Mouse (Mus musculus): ENCODE results near the gene Olfr527. TPM values are rescaled to one million over a fixed set of nuclear protein-coding genes. Genes with fewer than 3 reads are reported as not detected.

Gene Olfr527
- polyA plus RNA-seq (2015; fragmentation: Nextera tagmentation; extraction: Ambion mirVana), result not detected in 2 replicates

- Histone ChIP-seq H3K9ac (no peak within 1 kb of the TSS), H3K4me3 (replicated peaks) (no peak within 1 kb of the TSS), H3K4me2 (no peak within 1 kb of the TSS), H3K27me3 (no peaks in the 10 kb centered on the region), H3K27ac (no peak within 1 kb of the TSS), H3K9me3 (replicated peaks) (no peaks in the 10 kb centered on the region), H3K36me3 (no peaks in the 10 kb centered on the region), H3K4me1 (replicated peaks) (no peaks in the 10 kb centered on the region)
- WGBS (ENCODE audit: insufficient replicate concordance), result 75% methylated on average over 2 of the region's 2 CpGs
- ATAC-seq (ENCODE audit: low read depth) (no peak), DNase-seq (no peak)
Measured at GRCm38 (mm10) chr7:140333717-140334116, at the start of gene Olfr527. Gene Olfr527 (plus strand): TSS chr7:140334017.

GRCm38 (mm10) chr7:140295746-140296145, 38.1 kb upstream of the Olfr527 start:
- no peaks in the 10 kb centered on the region for H3K36me3 ChIP-seq
- no peak overlapping the region for H3K4me2 ChIP-seq
- H3K27ac ChIP-seq, result no peak overlapping the region
- H3K9ac ChIP-seq, result no peak overlapping the region
- DNase-seq (no peak), ATAC-seq (ENCODE audit: low read depth) (no peak)
- WGBS (ENCODE audit: insufficient replicate concordance), result 68% methylated on average over 9 of the region's 9 CpGs
- no peak overlapping the region for H3K4me3 ChIP-seq (replicated peaks)
- no peaks in the 10 kb centered on the region; the same call in 1 of the 2 replicates for H3K9me3 ChIP-seq (replicated peaks)
- no peaks in the 10 kb centered on the region for H3K4me1 ChIP-seq (replicated peaks)
- no peaks in the 10 kb centered on the region for H3K27me3 ChIP-seq

DNA sequence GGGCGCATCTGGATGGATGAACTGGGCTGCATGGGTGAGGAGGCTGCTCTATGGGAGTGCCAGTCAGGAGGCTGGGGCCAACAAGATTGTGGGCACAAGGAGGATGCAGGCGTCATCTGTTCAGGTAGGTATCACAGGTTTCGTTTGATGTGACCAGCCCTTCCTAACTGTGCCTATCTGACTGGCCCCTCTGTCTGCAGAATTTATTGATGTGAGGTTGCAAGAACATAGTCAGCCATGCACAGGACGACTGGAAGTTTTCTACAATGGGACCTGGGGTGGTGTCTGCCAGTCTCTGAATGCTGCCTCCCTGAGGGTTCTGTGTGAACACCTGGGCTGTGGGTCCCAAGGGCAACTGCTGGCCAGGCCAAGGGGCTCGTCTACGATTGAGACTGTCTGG, 36.9 kb upstream of the Olfr527 start:
- no peak overlapping the region for H3K9ac ChIP-seq
- no peak overlapping the region for H3K27ac ChIP-seq
- H3K4me1 ChIP-seq (replicated peaks), result no peaks in the 10 kb centered on the region
- H3K27me3 ChIP-seq, result no peaks in the 10 kb centered on the region
- H3K9me3 ChIP-seq (replicated peaks), result no peaks in the 10 kb centered on the region; the same call in 1 of the 2 replicates
- no peak overlapping the region for H3K4me2 ChIP-seq
- no peak overlapping the region for H3K4me3 ChIP-seq (replicated peaks)
- 64% methylated on average over 6 of the region's 6 CpGs for WGBS (ENCODE audit: insufficient replicate concordance)
- no peak for DNase-seq
- ATAC-seq (ENCODE audit: low read depth), result no peak
- H3K36me3 ChIP-seq, result no peaks in the 10 kb centered on the region

- H3K4me2 ChIP-seq, result no peak overlapping the region
Measured at GRCm38 (mm10) chr7:140299416-140299815, 34.4 kb upstream of the Olfr527 start.

DNA sequence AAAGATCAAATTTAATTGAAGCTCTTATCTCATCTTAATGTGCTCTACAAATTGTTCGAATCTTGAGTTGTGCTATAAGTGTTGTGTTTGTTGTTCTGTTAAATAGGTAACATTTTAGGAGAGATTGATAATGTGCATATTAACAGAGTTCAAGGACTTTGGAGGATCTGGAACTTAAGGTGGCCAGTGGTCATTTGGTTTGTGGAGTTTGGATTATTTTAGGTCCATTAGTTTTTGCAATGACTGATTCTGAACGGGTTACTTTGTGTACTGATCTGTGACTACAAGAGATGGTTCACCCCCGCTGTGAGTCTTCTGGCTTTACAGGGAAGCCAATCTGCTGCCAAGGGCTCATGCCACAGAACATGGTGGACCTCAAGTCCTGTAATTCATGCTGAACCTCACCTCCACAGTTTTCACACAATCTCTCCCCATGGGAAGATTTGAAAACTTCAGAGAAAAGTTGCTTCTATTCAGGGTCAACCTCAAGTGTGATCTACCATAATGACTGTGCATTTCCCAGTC, 13.9 kb upstream of the Olfr527 start:
- Histone ChIP-seq H3K4me1 (replicated peaks) (no peaks in the 10 kb centered on the region), H3K4me2 (no peak overlapping the region), H3K27ac (no peak overlapping the region), H3K9ac (no peak overlapping the region), H3K9me3 (replicated peaks) (no peaks in the 10 kb centered on the region), H3K4me3 (replicated peaks) (no peak overlapping the region), H3K27me3 (no peaks in the 10 kb centered on the region), H3K36me3 (no peaks in the 10 kb centered on the region)
- ATAC-seq (ENCODE audit: low read depth), result no peak
- WGBS (ENCODE audit: insufficient replicate concordance), result 53% methylated on average over 3 of the region's 3 CpGs
- DNase-seq, result no peak

More at GRCm38 (mm10) chr7:140299416-140299815, 34.4 kb upstream of the Olfr527 start:
- Histone ChIP-seq H3K9me3 (replicated peaks) (no peaks in the 10 kb centered on the region; the same call in 1 of the 2 replicates), H3K4me1 (replicated peaks) (no peaks in the 10 kb centered on the region), H3K9ac (no peak overlapping the region), H3K27ac (no peak overlapping the region), H3K4me3 (replicated peaks) (no peak overlapping the region), H3K36me3 (no peaks in the 10 kb centered on the region), H3K27me3 (no peaks in the 10 kb centered on the region)
- DNase-seq (no peak), ATAC-seq (ENCODE audit: low read depth) (no peak)
- WGBS (ENCODE audit: insufficient replicate concordance), result 60% methylated on average over 3 of the region's 3 CpGs

GRCm38 (mm10) chr7:140320558-140320957, 13.3 kb upstream of the Olfr527 start, which contains the start of gene Olfr525:
Gene Olfr525 (plus strand): TSS chr7:140320858.
- Histone ChIP-seq H3K4me3 (replicated peaks) (no peak within 1 kb of the TSS), H3K9ac (no peak within 1 kb of the TSS), H3K27ac (no peak within 1 kb of the TSS), H3K4me1 (replicated peaks) (no peaks in the 10 kb centered on the region), H3K36me3 (no peaks in the 10 kb centered on the region), H3K9me3 (replicated peaks) (no peaks in the 10 kb centered on the region), H3K4me2 (no peak within 1 kb of the TSS), H3K27me3 (no peaks in the 10 kb centered on the region)
- 25% methylated on average over 1 of the region's 1 CpGs for WGBS (ENCODE audit: insufficient replicate concordance)
- no peak for ATAC-seq (ENCODE audit: low read depth)
- no peak for DNase-seq

DNA sequence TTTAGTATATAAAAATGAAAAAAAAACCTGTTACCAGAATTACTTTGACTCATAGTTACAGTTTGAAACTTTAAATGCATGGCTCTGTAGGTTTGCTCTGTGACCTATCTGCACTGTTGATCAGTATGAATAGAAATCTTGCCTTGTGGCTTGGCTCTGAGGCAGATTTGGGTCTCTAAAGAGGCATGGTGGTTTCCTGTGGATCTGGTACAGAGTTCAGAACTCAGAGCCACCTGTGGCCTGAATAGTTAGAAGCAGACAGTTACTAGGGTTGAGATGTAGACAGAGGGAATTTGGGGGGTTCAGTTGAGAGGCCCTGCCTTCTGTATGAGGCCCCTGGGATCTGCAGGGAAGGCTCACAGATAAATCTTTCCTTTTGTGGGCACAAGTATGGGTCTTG, 12.7 kb upstream of the Olfr527 start:
- Histone ChIP-seq H3K4me1 (replicated peaks) (no peaks in the 10 kb centered on the region), H3K4me2 (no peak overlapping the region), H3K9me3 (replicated peaks) (no peaks in the 10 kb centered on the region), H3K4me3 (replicated peaks) (no peak overlapping the region), H3K9ac (no peak overlapping the region), H3K27ac (no peak overlapping the region), H3K27me3 (no peaks in the 10 kb centered on the region), H3K36me3 (no peaks in the 10 kb centered on the region)
- ATAC-seq (ENCODE audit: low read depth), result no peak
- no peak for DNase-seq

GRCm38 (mm10) chr7:140329766-140330304, 4.0 kb upstream of the Olfr527 start:
- H3K4me2 ChIP-seq, result no peak overlapping the region
- ATAC-seq (ENCODE audit: low read depth), result no peak

DNA sequence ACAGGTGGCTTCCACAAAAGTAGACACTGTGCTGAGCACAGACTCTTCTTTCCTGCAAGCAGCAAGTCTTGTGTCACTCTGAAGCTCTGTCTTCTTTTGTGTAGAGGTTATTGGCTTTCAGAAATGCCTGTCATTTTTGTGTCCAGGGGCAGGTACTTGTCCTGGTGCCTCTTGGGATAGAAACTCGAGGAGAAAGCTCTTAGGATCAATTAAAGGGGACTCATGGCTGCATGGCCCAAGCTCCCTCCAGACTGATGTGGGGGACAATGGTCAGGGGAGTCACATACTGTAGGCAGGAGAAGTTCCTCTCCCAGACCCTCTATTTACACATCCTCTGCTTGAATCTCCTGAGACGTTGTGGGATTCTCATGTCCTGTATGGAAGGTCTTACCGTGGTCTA, 27.8 kb downstream of the Olfr527 start, which contains the start of gene Olfr60:
TSS of gene Olfr60 (minus strand) at position 101 of the 400 bp plus-strand sequence.
- DNase-seq, result no peak
- WGBS (ENCODE audit: insufficient replicate concordance), result 34% methylated on average over 3 of the region's 3 CpGs
- no peak for ATAC-seq (ENCODE audit: low read depth)
- no peaks in the 10 kb centered on the region for H3K27me3 ChIP-seq
- no peak within 1 kb of the TSS for H3K27ac ChIP-seq
- H3K4me3 ChIP-seq (replicated peaks), result no peak within 1 kb of the TSS
- no peaks in the 10 kb centered on the region for H3K36me3 ChIP-seq
- no peak within 1 kb of the TSS for H3K4me2 ChIP-seq
- H3K9ac ChIP-seq, result no peak within 1 kb of the TSS
- H3K4me1 ChIP-seq (replicated peaks), result no peaks in the 10 kb centered on the region
- no peaks in the 10 kb centered on the region for H3K9me3 ChIP-seq (replicated peaks)

More at GRCm38 (mm10) chr7:140329766-140330304, 4.0 kb upstream of the Olfr527 start:
- H3K27ac ChIP-seq, result no peak overlapping the region
- H3K9ac ChIP-seq, result no peak overlapping the region
- no peaks in the 10 kb centered on the region for H3K9me3 ChIP-seq (replicated peaks)
- no peak overlapping the region for H3K4me3 ChIP-seq (replicated peaks)
- 50% methylated on average over 1 of the region's 1 CpGs for WGBS (ENCODE audit: insufficient replicate concordance)
- no peaks in the 10 kb centered on the region for H3K4me1 ChIP-seq (replicated peaks)
- H3K27me3 ChIP-seq, result no peaks in the 10 kb centered on the region
- H3K36me3 ChIP-seq, result no peaks in the 10 kb centered on the region
- DNase-seq, result no peak

- Histone ChIP-seq H3K4me3 (replicated peaks) (no peak overlapping the region), H3K9me3 (replicated peaks) (no peaks in the 10 kb centered on the region), H3K4me1 (replicated peaks) (no peaks in the 10 kb centered on the region), H3K27me3 (no peaks in the 10 kb centered on the region), H3K27ac (no peak overlapping the region), H3K36me3 (no peaks in the 10 kb centered on the region), H3K9ac (no peak overlapping the region), H3K4me2 (no peak overlapping the region)
- DNase-seq, result no peak
- no peak for ATAC-seq (ENCODE audit: low read depth)
- 36% methylated on average over 4 of the region's 4 CpGs for WGBS (ENCODE audit: insufficient replicate concordance)
Measured at GRCm38 (mm10) chr7:140374300-140374699, 40.5 kb downstream of the Olfr527 start.

DNA sequence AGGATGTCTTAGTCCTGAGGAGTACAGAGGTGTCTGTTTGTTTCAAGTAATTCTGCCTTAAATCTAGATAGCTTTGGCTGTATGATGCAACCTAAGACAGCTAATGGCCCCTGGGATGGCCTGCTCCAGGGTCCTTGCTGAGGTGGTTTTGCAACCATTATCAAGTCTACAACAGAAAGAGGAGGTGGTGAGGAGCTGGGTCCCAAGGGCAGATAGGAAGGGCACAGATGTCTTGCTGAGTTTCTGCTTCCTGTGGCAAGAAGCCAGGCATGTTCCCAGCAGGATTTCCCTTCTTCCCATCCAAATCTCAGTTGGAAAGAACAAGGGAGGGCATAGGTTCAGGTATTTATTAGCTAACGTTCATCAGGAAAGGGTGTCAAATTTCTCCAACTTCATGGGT, 42.4 kb downstream of the Olfr527 start, which contains the start of gene Olfr530:
TSS of gene Olfr530 (minus strand) at position 101 of the 400 bp plus-strand sequence.
- Histone ChIP-seq H3K27me3 (no peaks in the 10 kb centered on the region), H3K9ac (no peak within 1 kb of the TSS), H3K36me3 (no peaks in the 10 kb centered on the region), H3K9me3 (replicated peaks) (no peaks in the 10 kb centered on the region), H3K4me3 (replicated peaks) (no peak within 1 kb of the TSS), H3K4me2 (no peak within 1 kb of the TSS), H3K4me1 (replicated peaks) (no peaks in the 10 kb centered on the region), H3K27ac (no peak within 1 kb of the TSS)
- WGBS (ENCODE audit: insufficient replicate concordance), result 55% methylated on average over 1 of the region's 1 CpGs
- ATAC-seq (ENCODE audit: low read depth), result no peak
- no peak for DNase-seq

- H3K4me2 ChIP-seq, result no peak overlapping the region
- H3K9ac ChIP-seq, result no peak overlapping the region
Measured at GRCm38 (mm10) chr7:140376911-140377310, 43.1 kb downstream of the Olfr527 start.

More at GRCm38 (mm10) chr7:140376911-140377310, 43.1 kb downstream of the Olfr527 start:
- no peaks in the 10 kb centered on the region for H3K4me1 ChIP-seq (replicated peaks)
- no peak overlapping the region for H3K27ac ChIP-seq
- H3K36me3 ChIP-seq, result no peaks in the 10 kb centered on the region
- 65% methylated on average over 2 of the region's 2 CpGs for WGBS (ENCODE audit: insufficient replicate concordance)
- H3K9me3 ChIP-seq (replicated peaks), result no peaks in the 10 kb centered on the region
- H3K4me3 ChIP-seq (replicated peaks), result no peak overlapping the region
- ATAC-seq (ENCODE audit: low read depth) (no peak), DNase-seq (no peak)
- H3K27me3 ChIP-seq, result no peaks in the 10 kb centered on the region

Measured in liver, embryonic 13.5 days (tissue).